Mouse (Mus musculus) thymus, adult 18-20 months (tissue): ENCODE measurements around the gene Cfap221.

ENCODE experiments used
- DNase-seq, 2 experiments: peaks; one replicate each; pipeline ENCODE4 v3.0.0; 2022; ENCODE audit warnings: mixed read lengths in 2 of 2

The Cfap221 gene

DNA sequence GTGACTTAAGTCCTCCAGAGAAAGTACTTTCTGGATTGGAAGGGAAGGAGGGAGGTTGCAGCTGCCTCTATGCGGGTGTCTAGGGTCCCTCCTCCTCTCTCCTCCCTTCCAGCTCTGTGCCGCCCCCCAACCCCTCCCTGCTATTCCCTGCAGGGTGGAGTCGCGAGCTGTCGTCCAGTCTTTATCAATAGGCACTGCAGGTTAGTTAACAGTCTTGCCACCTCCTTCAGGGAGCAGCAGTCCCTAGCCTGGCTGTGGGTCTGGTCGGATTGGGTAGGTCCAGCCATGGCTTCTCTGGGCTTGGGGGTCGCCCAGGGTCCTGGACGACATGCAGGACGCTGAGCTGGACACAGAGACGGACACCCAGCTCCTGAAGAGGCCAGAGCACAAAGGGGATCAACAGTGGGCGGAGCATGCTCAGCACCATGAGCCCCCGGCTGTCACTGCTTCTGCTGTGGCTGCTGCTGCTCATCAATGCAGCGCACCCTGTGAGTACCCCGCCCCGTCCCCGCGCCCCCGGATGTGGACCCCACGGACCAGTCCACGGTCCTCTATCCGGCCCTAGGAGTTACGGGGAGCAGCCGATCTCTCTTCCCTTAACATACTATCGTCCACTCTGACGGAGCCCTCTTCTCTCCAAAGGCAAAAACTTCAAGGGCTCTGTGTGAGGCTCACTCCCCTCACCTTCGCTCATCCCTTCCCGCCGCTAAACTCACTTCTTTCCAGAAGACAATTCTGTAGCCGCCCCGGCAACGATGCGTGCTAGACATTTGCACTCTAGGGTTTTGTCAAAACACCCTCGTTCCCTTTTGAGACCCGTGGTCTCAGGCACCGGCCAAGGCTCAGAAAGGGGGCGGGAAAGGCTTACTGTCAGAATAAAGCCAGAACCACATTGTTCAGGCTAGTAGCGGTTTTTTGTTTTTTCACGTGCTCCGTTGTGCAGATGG, 10.1 kb upstream of the Cfap221 start, which contains the start of gene Sctr:
Gene Sctr (plus strand): TSS at position 51 of the 947 bp plus-strand sequence.
- no peak for DNase-seq

- no peak for DNase-seq
These were observed 610 bp upstream of the Cfap221 start for GRCm38 (mm10) chr1:119997644-119998043.

GRCm38 (mm10) chr1:119986555-119986954, 10.5 kb downstream of the Cfap221 start:
- no peak for DNase-seq

DNA sequence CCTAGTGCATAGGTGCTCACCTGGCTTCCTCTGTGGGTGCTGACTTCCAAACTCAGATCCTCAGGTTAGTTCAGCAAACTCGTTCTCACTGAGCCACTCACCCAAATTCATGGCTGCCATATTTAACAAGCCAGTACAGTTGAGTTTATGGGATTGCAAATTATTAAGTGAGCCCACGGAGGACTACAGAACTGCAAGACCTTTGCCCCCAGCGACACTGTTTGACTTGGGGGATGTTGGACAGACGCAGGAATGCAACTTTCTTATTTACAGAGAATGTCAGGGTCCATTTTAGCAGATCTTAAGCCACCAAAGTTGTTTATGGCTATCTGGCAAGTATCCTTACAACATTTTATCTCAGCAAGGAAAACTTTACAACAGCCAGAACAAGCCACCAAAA, 21.9 kb downstream of the Cfap221 start:
- no peak for DNase-seq

- no peak for DNase-seq
These were observed 23.9 kb downstream of the Cfap221 start for GRCm38 (mm10) chr1:119973117-119973516.

DNA sequence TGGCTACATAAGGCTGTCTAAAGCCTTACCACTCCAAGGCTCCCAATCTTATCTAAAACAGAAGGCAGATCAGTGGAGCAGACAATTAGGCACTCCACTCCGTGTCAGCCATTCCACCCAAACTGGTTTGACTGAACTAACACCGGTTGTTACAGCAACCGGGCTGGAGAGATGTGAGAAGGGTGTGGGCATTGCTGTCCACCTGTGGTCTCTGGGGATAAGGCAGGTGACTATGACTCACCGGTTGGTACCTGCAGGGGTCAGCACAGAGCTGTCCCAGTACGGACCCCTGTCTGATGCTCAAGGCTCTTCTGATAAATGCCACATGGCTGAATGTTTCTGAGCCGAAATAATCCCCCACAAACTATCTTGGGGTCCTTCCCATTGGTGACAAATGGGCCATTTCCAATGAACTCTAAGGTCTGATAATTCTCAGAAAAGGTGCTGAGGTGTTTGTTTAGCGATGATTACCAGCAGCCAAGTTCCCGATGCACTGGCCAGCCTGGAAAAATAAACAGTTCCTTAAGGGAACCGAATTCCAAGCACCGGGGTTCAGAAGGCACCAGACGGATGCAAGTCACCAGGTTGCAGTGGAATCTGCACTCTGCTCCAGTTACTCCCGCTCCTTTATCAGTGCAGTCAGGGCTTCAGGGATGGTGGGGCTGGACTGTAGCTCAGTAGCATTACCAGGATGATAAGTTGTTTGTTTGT, 31.1 kb downstream of the Cfap221 start:
- no peak for DNase-seq

- no peak for DNase-seq
These were observed 37.1 kb downstream of the Cfap221 start for GRCm38 (mm10) chr1:119959920-119960319.

GRCm38 (mm10) chr1:119959464-119959863, 37.6 kb downstream of the Cfap221 start:
- DNase-seq = no peak

- no peak for DNase-seq
These were observed 39.3 kb downstream of the Cfap221 start for GRCm38 (mm10) chr1:119957716-119958222.

GRCm38 (mm10) chr1:119954680-119955079, 42.4 kb downstream of the Cfap221 start:
- DNase-seq = no peak

DNA sequence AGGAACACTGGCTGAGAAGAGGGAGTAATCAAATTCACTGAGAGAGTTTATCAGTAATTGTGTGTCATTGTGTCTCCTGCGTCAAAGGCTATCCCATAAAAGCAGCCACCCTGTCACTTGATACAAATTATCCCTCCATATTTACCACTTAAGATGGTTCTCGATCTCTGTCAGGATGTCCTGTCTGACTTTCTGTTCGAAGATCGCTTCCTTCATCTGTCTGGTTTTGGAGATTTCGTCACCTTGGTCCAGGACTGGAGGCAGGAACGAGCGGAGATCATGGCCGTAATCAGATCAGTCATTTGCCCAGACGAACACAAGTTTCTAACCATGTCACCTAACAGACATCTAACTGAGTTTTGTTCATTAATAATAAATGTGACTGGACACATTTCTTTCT, 43.6 kb downstream of the Cfap221 start:
- no peak for DNase-seq

GRCm38 (mm10) chr1:119950086-119950485, 46.9 kb downstream of the Cfap221 start:
- no peak for DNase-seq

- DNase-seq = no peak
These were observed 60.2 kb downstream of the Cfap221 start for GRCm38 (mm10) chr1:119936861-119937260.

GRCm38 (mm10) chr1:119931421-119932150, 65.4 kb downstream of the Cfap221 start:
- DNase-seq = no peak

GRCm38 (mm10) chr1:119929715-119930114, 67.3 kb downstream of the Cfap221 start:
- no peak for DNase-seq

DNA sequence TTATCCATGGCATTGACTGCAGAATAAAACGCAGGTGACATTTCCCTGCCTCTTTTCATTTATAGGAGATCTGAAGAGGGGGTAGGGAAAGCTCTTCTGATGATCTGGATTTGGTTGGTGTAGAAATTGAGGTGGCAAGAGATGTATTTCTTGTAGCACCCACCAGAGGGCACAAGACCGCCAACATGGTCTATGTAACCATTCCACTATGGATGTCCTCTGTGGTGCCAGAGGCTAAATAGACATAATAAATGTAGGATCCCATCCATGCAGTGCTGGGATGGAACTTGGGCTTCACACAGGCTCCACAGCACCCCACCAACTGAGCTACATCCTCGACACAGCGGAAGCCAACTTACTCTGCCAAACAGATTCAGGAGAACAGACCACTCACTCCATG, 77.7 kb downstream of the Cfap221 start:
- no peak for DNase-seq

GRCm38 (mm10) chr1:119916823-119917371, 80.1 kb downstream of the Cfap221 start:
- DNase-seq = no peak

DNA sequence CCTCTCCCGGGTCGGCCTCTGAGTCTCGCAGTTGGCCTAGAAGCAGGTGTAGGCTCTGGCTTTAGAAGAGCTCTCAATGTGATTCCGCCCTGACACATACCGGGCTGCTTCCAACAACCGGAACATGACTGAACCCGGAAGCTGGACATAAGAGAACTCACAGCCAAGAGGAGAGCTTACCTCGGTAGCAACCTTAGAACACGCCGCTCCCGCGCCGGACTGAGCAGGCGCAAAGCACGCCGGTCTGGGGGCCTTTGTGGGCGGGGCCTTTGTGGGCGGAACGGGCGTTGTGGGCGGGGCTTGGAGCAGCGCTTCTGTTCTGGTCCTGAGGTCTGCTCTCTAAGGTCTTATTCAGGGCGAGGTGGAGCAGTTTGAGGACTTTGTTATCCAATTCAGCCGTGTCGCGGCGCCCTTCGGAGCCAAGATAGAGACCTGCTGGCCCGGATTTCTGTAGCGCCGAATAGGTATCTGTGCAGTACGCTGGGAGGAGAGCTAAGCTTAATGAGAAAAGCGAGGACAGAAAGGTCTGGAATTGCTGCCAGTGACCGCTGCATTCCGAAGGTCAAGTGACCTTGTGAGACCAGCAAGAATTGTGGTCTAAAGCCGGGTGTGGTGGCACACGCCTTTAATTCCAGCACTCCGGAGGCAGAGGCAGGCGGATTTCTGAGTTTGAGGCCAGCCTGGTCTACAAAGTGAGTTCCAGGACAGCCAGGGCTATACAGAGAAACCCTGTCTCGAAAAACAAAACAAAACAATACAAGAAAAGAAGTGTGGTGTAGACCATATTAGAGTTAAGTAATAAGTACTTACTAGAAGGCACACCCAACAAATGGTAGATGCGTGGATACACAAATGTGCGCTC, 83.8 kb downstream of the Cfap221 start, which contains the start of gene Tmem177:
Gene Tmem177 (minus strand): TSS at position 256 of the 862 bp plus-strand sequence.
- peak; percentile 95 to 96 for DNase-seq

DNA sequence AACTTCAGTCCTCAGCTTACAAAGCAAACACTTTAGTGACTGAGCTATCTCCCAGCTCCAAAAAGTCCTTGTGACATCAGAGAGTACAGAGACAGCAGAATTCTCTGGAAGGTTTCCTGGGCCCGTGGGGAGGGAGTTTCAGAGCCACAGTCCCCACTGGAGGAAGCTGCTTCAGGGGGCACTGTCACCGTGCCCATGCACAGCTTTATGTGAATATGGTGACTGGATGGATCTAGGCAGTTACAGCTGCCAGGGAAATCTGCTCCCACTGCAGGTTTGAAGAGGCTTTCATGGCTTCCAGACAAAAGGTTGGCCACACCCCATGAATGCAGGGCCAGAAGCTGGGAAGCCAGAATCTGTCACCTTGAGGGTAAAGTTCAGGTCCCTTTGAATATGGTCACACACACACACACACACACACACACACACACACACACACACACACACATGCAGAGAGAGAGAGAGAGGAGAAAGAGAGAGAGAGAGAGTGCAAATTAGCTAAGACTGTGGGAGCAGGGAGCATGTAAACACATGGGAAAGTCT, 89.8 kb downstream of the Cfap221 start:
- DNase-seq = no peak

GRCm38 (mm10) chr1:119903231-119903620, 93.8 kb downstream of the Cfap221 start:
- DNase-seq = no peak
